Mouse (Mus musculus) lung, adult 18-20 months (tissue): Measurements from ENCODE around the gene Zfp704.

Experiments used
- DNase-seq, 2 experiments: peaks; one replicate each; pipeline ENCODE4 v3.0.0; 2022; ENCODE audit warnings: mixed read lengths in 2 of 2

The Zfp704 gene

GRCm38 (mm10) chr3:9609581-9610341, at the start of gene Zfp704:
Gene Zfp704 (minus strand): TSS chr3:9610085.
- peak; percentile 87 to 90 for DNase-seq

- no peak for DNase-seq
These were observed 23.4 kb upstream of the Zfp704 start for GRCm38 (mm10) chr3:9633036-9634005.

GRCm38 (mm10) chr3:9629951-9630350, 20.1 kb upstream of the Zfp704 start:
- DNase-seq, result peak; percentile 55 to 62

GRCm38 (mm10) chr3:9628041-9628440, 18.2 kb upstream of the Zfp704 start:
- DNase-seq, result no peak

GRCm38 (mm10) chr3:9626149-9626548, 16.3 kb upstream of the Zfp704 start:
- DNase-seq, result no peak

- DNase-seq, result no peak
These were observed 10.7 kb upstream of the Zfp704 start for GRCm38 (mm10) chr3:9620611-9621010.

- DNase-seq, result no peak
These were observed 9.8 kb upstream of the Zfp704 start for GRCm38 (mm10) chr3:9619562-9620275.

- no peak for DNase-seq
These were observed 7.2 kb upstream of the Zfp704 start for GRCm38 (mm10) chr3:9617101-9617500.

- no peak for DNase-seq
These were observed 4.8 kb upstream of the Zfp704 start for GRCm38 (mm10) chr3:9614676-9615075.

GRCm38 (mm10) chr3:9614011-9614410, 4.1 kb upstream of the Zfp704 start:
- no peak for DNase-seq

- no peak for DNase-seq
These were observed 1.3 kb upstream of the Zfp704 start for GRCm38 (mm10) chr3:9611226-9611625.

- no peak for DNase-seq
These were observed 541 bp upstream of the Zfp704 start for GRCm38 (mm10) chr3:9610426-9610825.

- DNase-seq, result peak in 1 of 2 experiments; percentile 35
These were observed 842 bp downstream of the Zfp704 start for GRCm38 (mm10) chr3:9608906-9609580.

- peak; percentile 71 to 74 for DNase-seq
These were observed 1.4 kb downstream of the Zfp704 start for GRCm38 (mm10) chr3:9608441-9608905.

GRCm38 (mm10) chr3:9607686-9608085, 2.2 kb downstream of the Zfp704 start:
- no peak for DNase-seq

GRCm38 (mm10) chr3:9605784-9606706, 3.8 kb downstream of the Zfp704 start:
- no peak for DNase-seq

- DNase-seq, result no peak
These were observed 4.9 kb downstream of the Zfp704 start for GRCm38 (mm10) chr3:9604941-9605340.

- DNase-seq, result no peak
These were observed 6.0 kb downstream of the Zfp704 start for GRCm38 (mm10) chr3:9603866-9604265.

GRCm38 (mm10) chr3:9600577-9600976, 9.3 kb downstream of the Zfp704 start:
- peak in 1 of 2 experiments; percentile 29 for DNase-seq

- no peak for DNase-seq
These were observed 10.0 kb downstream of the Zfp704 start for GRCm38 (mm10) chr3:9599738-9600410.
